Mouse (Mus musculus) megakaryocyte, embryonic 14.5 days (primary cell): ENCODE measurements at regions not wholly inside any gene's neighbourhood (a gene's known extent, or its start where the extent isn't known, plus 50 kb on each side); places are given as distances from the start of the nearest gene placed in this dataset.

ENCODE experiments used
- H3K27me3 ChIP-seq: replicated peaks from 2 replicates; pipeline ENCODE3; 2012; ENCODE audit warnings: inconsistent platforms
- H3K36me3 ChIP-seq: replicated peaks from 2 replicates; pipeline ENCODE3; 2012; ENCODE audit warnings: low read length, inconsistent platforms, mixed read lengths
- H3K4me1 ChIP-seq: 2 replicates; pipeline ENCODE4 v1.6.1; 2012; ENCODE audit warnings: inconsistent platforms
- H3K4me3 ChIP-seq: replicated peaks from 2 replicates; pipeline ENCODE3; 2012; ENCODE audit warnings: moderate library complexity, mild to moderate bottlenecking, inconsistent platforms
- H3K9me3 ChIP-seq: 2 replicates; pipeline ENCODE4 v1.6.1; 2012; ENCODE audit warnings: inconsistent platforms
- FLI1 ChIP-seq: IDR thresholded peaks from 2 replicates; pipeline ENCODE4 v1.6.1; 2012; ENCODE audit warnings: low read length, inconsistent platforms, mixed read lengths
- GATA1 ChIP-seq: IDR thresholded peaks from 3 replicates; pipeline ENCODE4 v1.6.1; 2012; ENCODE audit warnings: mixed read lengths, low read length, inconsistent platforms, borderline replicate concordance

DNA sequence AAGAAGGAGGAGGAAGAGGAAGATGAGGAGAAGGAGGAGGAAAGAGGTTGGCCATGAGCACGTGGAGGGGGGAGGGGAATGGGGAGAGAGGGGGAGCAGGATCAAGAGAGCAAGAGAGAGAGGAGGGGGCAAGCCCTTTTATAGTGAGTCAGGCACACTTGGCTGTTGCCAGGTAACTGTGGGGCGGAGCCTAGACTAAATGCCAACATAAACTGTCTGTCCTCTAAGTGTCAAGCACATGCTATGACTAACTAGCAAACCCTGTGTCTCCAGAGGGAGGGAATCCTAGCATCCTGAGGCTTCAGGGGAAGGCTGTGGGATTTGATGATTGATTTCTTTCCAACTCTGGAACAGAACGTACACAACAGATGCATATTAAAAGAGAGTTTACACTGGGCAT, 223.2 kb downstream of the Gadd45g start:
- no peaks in the 10 kb centered on the region for H3K9me3 ChIP-seq
- TF ChIP-seq FLI1 (no peak), GATA1 (no peak)
- peaks cover 85% of the 10 kb centered on the region for H3K4me1 ChIP-seq
- no peak overlapping the region for H3K4me3 ChIP-seq
- H3K27me3 ChIP-seq: peaks cover 11% of the 10 kb centered on the region
- H3K36me3 ChIP-seq: no peaks in the 10 kb centered on the region

GRCm38 (mm10) chr13:52070731-52071663, 224.5 kb downstream of the Gadd45g start:
- H3K4me1 ChIP-seq: peaks cover 85% of the 10 kb centered on the region
- H3K9me3 ChIP-seq: no peaks in the 10 kb centered on the region
- TF ChIP-seq FLI1 (no peak), GATA1 (no peak)
- no peaks in the 10 kb centered on the region for H3K36me3 ChIP-seq
- peak overlapping the region; percentile 39 for H3K4me3 ChIP-seq
- H3K27me3 ChIP-seq: peaks cover 17% of the 10 kb centered on the region

DNA sequence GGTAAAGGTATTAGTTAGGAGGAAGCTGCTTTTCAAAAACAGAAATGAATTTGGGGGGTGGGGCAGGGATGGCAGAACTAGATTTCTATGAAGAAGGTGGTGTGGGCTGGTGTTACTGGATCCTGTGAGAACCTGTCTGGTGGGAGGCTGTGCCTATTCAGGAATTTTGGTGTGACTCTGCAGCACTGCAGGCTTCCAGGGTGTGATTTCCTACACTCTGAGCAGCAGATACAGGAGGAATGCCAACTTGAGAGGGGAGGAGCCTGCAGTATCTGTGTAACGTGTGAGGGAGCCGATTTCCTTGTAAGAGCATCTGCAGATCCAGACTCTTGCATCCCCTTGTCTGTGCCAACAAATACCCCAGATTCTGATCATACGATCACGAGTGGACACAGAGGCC, 231.1 kb downstream of the Gadd45g start:
- Histone ChIP-seq H3K27me3 (peaks cover 14% of the 10 kb centered on the region), H3K36me3 (no peaks in the 10 kb centered on the region), H3K4me1 (peaks cover 71% of the 10 kb centered on the region), H3K4me3 (no peak overlapping the region), H3K9me3 (no peaks in the 10 kb centered on the region)
- TF ChIP-seq GATA1 (no peak), FLI1 (no peak)

DNA sequence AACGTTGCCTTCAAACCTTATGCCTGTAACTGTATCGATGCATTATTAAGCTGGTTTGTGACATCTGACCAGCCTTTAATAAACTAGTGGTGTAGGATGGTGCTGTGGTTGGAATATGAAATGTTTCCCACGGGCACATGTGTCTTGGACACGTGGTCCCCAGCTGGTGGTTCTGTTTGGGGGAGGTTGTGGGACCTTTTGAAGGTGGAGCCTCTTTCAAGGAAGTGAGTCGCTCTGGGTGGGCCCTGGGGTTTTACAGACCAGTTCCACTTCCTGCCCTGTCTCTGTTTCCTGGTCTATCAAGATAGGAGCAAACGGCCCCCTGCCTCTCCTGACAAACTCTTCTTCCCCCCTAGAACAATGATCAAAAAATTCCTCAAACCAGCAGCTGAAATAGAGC, 232.1 kb downstream of the Gadd45g start:
- Histone ChIP-seq H3K36me3 (no peaks in the 10 kb centered on the region), H3K9me3 (no peaks in the 10 kb centered on the region), H3K4me3 (no peak overlapping the region), H3K4me1 (peaks cover 71% of the 10 kb centered on the region), H3K27me3 (peaks cover 13% of the 10 kb centered on the region)
- no peak for TF ChIP-seq GATA1
- TF ChIP-seq FLI1: no peak

- H3K4me1 ChIP-seq: peaks cover 77% of the 10 kb centered on the region
- H3K27me3 ChIP-seq: peaks cover 8% of the 10 kb centered on the region
- TF ChIP-seq GATA1: no peak
- TF ChIP-seq FLI1: no peak
- no peak overlapping the region for H3K4me3 ChIP-seq
- H3K9me3 ChIP-seq: no peaks in the 10 kb centered on the region
- no peaks in the 10 kb centered on the region for H3K36me3 ChIP-seq
Observed at GRCm38 (mm10) chr13:52079678-52080246, 233.3 kb downstream of the Gadd45g start.

- Histone ChIP-seq H3K4me3 (no peak overlapping the region), H3K27me3 (no peaks in the 10 kb centered on the region), H3K9me3 (peaks cover 1% of the 10 kb centered on the region), H3K36me3 (peaks cover 2% of the 10 kb centered on the region), H3K4me1 (peaks cover 76% of the 10 kb centered on the region)
- TF ChIP-seq GATA1: no peak
- no peak for TF ChIP-seq FLI1
Observed at GRCm38 (mm10) chr13:52083601-52084455, 237.3 kb downstream of the Gadd45g start.

DNA sequence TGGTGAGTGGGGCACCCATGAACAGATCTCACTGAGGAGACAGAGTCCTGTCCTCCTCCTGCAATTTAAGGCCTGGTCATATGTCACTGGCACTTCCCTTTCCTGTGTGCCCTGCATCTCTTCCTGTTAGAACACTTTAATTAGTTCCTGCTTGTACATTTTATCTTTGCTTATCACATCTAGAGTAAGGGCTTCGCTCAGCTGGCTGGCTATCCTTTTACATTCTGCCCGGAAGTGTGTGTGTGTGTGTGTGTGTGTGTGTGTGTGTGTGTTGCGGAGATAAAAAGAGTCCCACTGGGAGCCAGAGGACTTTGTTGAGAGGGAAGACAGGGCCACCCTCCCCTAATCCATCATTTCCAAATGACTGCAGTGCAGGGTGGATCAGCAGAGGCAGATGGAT, 238.6 kb downstream of the Gadd45g start:
- peaks cover 68% of the 10 kb centered on the region for H3K4me1 ChIP-seq

DNA sequence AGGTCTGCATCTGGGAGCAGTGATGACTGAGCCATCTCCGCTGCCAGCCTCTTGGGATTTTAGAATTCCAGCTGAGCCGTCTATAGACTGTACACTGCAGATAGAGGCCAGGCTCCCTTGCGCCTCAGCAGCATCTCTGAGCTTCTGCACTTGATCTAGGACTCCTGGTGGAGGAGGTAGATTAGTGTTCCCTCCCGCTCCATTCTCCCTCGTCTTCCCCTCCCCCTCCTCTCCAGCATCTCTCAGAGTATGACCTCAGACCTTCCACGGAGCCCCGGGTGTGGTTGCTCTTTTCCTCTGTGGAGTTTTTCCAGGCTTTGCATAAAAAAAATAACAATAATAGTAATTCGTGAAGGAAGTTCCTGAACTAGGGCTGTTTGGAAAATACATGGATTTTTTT, 241.8 kb downstream of the Gadd45g start:
- Histone ChIP-seq H3K4me3 (no peak overlapping the region), H3K27me3 (peaks cover 5% of the 10 kb centered on the region), H3K36me3 (peaks cover 2% of the 10 kb centered on the region), H3K9me3 (peaks cover 27% of the 10 kb centered on the region), H3K4me1 (peaks cover 68% of the 10 kb centered on the region)
- no peak for TF ChIP-seq FLI1
- TF ChIP-seq GATA1: no peak

More for the DNA sequence above, 238.6 kb downstream of the Gadd45g start:
- peaks cover 5% of the 10 kb centered on the region for H3K27me3 ChIP-seq
- H3K9me3 ChIP-seq: peaks cover 14% of the 10 kb centered on the region
- peak overlapping the region; percentile 42 for H3K4me3 ChIP-seq
- peaks cover 2% of the 10 kb centered on the region for H3K36me3 ChIP-seq
- TF ChIP-seq FLI1 (no peak), GATA1 (no peak)

GRCm38 (mm10) chr13:52090365-52090764, 243.9 kb downstream of the Gadd45g start:
- TF ChIP-seq FLI1 (no peak), GATA1 (no peak)
- peaks cover 52% of the 10 kb centered on the region for H3K4me1 ChIP-seq
- H3K27me3 ChIP-seq: peaks cover 5% of the 10 kb centered on the region
- no peak overlapping the region for H3K4me3 ChIP-seq
- H3K9me3 ChIP-seq: peaks cover 29% of the 10 kb centered on the region
- peaks cover 2% of the 10 kb centered on the region for H3K36me3 ChIP-seq

GRCm38 (mm10) chr13:52094785-52095184, 248.3 kb downstream of the Gadd45g start:
- Histone ChIP-seq H3K9me3 (peaks cover 18% of the 10 kb centered on the region), H3K36me3 (no peaks in the 10 kb centered on the region), H3K27me3 (peaks cover 18% of the 10 kb centered on the region), H3K4me1 (peaks cover 41% of the 10 kb centered on the region), H3K4me3 (no peak overlapping the region)
- TF ChIP-seq GATA1: no peak
